Comparison of ENCODE assay signal across 8 mouse cellular contexts in genomic region chr3:129214666-129215161, GRCm38 (mm10). TPM values are rescaled to one million over a fixed set of nuclear protein-coding genes. Genes with fewer than 3 reads are reported as not detected.
A peak's percentile ranks its signal among the peaks of the same experiment; 100 is the strongest.
DNase-seq lines count a peak whose midpoint lies in the region; ATAC-seq and TF ChIP-seq lines count a peak whose summit lies in the region.

No protein-coding gene starts in this region.

- H3K9ac ChIP-seq in forebrain, embryonic 13.5 days = no peak overlapping the region
- peak overlapping the region; percentile 22; the same call in 1 of the 2 replicates for H3K9ac ChIP-seq in liver, embryonic 12.5 days
- H3K9ac ChIP-seq in stomach, embryonic 16.5 days (ENCODE audit: low read length) = peak overlapping the region; percentile 57

- peak overlapping the region; percentile 89 for H3K4me2 ChIP-seq in forebrain, embryonic 13.5 days
- H3K4me2 ChIP-seq in liver, embryonic 12.5 days = peak overlapping the region; percentile 73
- H3K4me2 ChIP-seq in stomach, embryonic 16.5 days (ENCODE audit: low read depth, low read length) = peak overlapping the region; percentile 87

- H3K27ac ChIP-seq in spleen, adult 2 months (ENCODE audit: insufficient read depth, low read length) = no peak overlapping the region
- H3K27ac ChIP-seq in forebrain, embryonic 13.5 days = no peak overlapping the region
- no peak overlapping the region for H3K27ac ChIP-seq in liver, embryonic 12.5 days
- peak overlapping the region; percentile 56; the same call in 1 of the 2 replicates for H3K27ac ChIP-seq in stomach, embryonic 16.5 days (ENCODE audit: low read length)

- WGBS in spleen, adult 2 months = 4% methylated on average over 31 of the region's 31 CpGs
- under 1% methylated on average over 31 of the region's 31 CpGs for WGBS in forebrain, embryonic 13.5 days
- WGBS in liver, embryonic 12.5 days (ENCODE audit: insufficient replicate concordance) = 2% methylated on average over 31 of the region's 31 CpGs
- WGBS in stomach, embryonic 16.5 days = 4% methylated on average over 31 of the region's 31 CpGs

- no peak for DNase-seq in spleen, adult 2 months (ENCODE audit: low read depth in 1 of 2, low spot score in 2 of 2)
- no peak for DNase-seq in spleen, postnatal 10 days (ENCODE audit: low spot score in 2 of 2)
- no peak for DNase-seq in right cerebral cortex, adult 2 months (ENCODE audit: low spot score in 2 of 2)
- no peak for DNase-seq in layer of hippocampus, adult 9-10 months (ENCODE audit: low spot score)
- DNase-seq in frontal cortex, postnatal 14 days (ENCODE audit: low spot score in 2 of 2) = no peak

- no peak for TF ChIP-seq CTCF in spleen, adult 2 months (IDR thresholded peaks at IDR 0.05; ENCODE audit: extremely low read depth, insufficient read depth, insufficient read length, insufficient replicate concordance)

- H3K9me3 ChIP-seq in forebrain, embryonic 13.5 days (replicated peaks) = no peaks in the 10 kb centered on the region
- H3K9me3 ChIP-seq in liver, embryonic 12.5 days (replicated peaks) = no peaks in the 10 kb centered on the region
- no peaks in the 10 kb centered on the region for H3K9me3 ChIP-seq in stomach, embryonic 16.5 days (replicated peaks; ENCODE audit: control insufficient read depth, low read length)

- H3K4me1 ChIP-seq in spleen, adult 2 months (ENCODE audit: control insufficient read depth, insufficient read depth, insufficient read length) = peaks cover 7% of the 10 kb centered on the region
- H3K4me1 ChIP-seq in forebrain, embryonic 13.5 days = peaks cover 28% of the 10 kb centered on the region
- H3K4me1 ChIP-seq in liver, embryonic 12.5 days = 0 out of 2 replicates have a peak, but pooled peaks cover 11% of the 10 kb centered on the region
- no peaks in the 10 kb centered on the region for H3K4me1 ChIP-seq in stomach, embryonic 16.5 days (ENCODE audit: control insufficient read depth, insufficient read depth, low read length)

- TF ChIP-seq POLR2A in spleen, adult 2 months (IDR thresholded peaks at IDR 0.05; ENCODE audit: low read depth, low read length) = no peak

- ATAC-seq in forebrain, embryonic 13.5 days = no peak
- ATAC-seq in liver, embryonic 12.5 days = no peak
- ATAC-seq in stomach, embryonic 16.5 days (ENCODE audit: insufficient read depth, low FRiP score) = no peak

- H3K4me3 ChIP-seq in spleen, adult 2 months (ENCODE audit: extremely low read depth, insufficient read depth, insufficient read length) = peak overlapping the region; percentile 57; the same call in 1 of the 2 replicates
- H3K4me3 ChIP-seq in forebrain, embryonic 13.5 days = peak overlapping the region; percentile 51
- peak overlapping the region; percentile 55 for H3K4me3 ChIP-seq in liver, embryonic 12.5 days
- H3K4me3 ChIP-seq in stomach, embryonic 16.5 days (replicated peaks; ENCODE audit: low read length) = peak overlapping the region; percentile 64

- peaks cover 42% of the 10 kb centered on the region for H3K27me3 ChIP-seq in spleen, adult 2 months (ENCODE audit: control insufficient read depth, insufficient read depth, low read length)
- peaks cover 98% of the 10 kb centered on the region for H3K27me3 ChIP-seq in forebrain, embryonic 13.5 days
- peaks cover 97% of the 10 kb centered on the region for H3K27me3 ChIP-seq in liver, embryonic 12.5 days (replicated peaks)
- H3K27me3 ChIP-seq in stomach, embryonic 16.5 days (ENCODE audit: control insufficient read depth, insufficient read depth, low read length) = peaks cover 38% of the 10 kb centered on the region

- H3K36me3 ChIP-seq in spleen, adult 2 months (ENCODE audit: control insufficient read depth, insufficient read depth, low read length) = no peaks in the 10 kb centered on the region
- H3K36me3 ChIP-seq in forebrain, embryonic 13.5 days (ENCODE audit: poor library complexity, severe bottlenecking) = no peaks in the 10 kb centered on the region
- no peaks in the 10 kb centered on the region for H3K36me3 ChIP-seq in liver, embryonic 12.5 days
- H3K36me3 ChIP-seq in stomach, embryonic 16.5 days (ENCODE audit: control insufficient read depth, insufficient read depth, low read length) = no peaks in the 10 kb centered on the region

RNA-seq across cellular contexts. Expression of gene Pitx2, which starts 15.0 kb away (rescaled TPM):
- not detected in 2 replicates for polyA plus RNA-seq in spleen, adult 2 months (2012; rRNA removed)
- 7.2 and 22.8 TPM in 2 replicates for polyA plus RNA-seq in forebrain, embryonic 13.5 days (2015; fragmentation: Nextera tagmentation; extraction: Ambion mirVana)
- 5.0 and 5.9 TPM in 2 replicates for polyA plus RNA-seq in liver, embryonic 12.5 days (2016; fragmentation: Nextera tagmentation; extraction: Ambion mirVana)
- polyA plus RNA-seq in stomach, embryonic 16.5 days (2015; fragmentation: Nextera tagmentation; extraction: Ambion mirVana) = 19.0 and 22.1 TPM in 2 replicates
